Mouse (Mus musculus) heart, postnatal 0 days (tissue): Measurements from ENCODE around the gene Ccr8. TPM values are rescaled to one million over a fixed set of nuclear protein-coding genes. Genes with fewer than 3 reads are reported as not detected.

Experiments used
- ATAC-seq: fragments of 200-750 bp; cut with Nextera tagmentation; 2 replicates; pipeline ENCODE4 v1.8.0; 2017; ENCODE audit warnings: low read depth, moderate number of reproducible peaks, moderate library complexity; ENCODE audit not compliant: insufficient read depth
- DNase-seq: peaks from one replicate; pipeline ENCODE4 v3.0.0-alpha.2; 2016; ENCODE audit warnings: low spot score
- H3K27ac ChIP-seq: fragments of 300-500 bp; sonication (generic); 2 replicates; pipeline ENCODE4 v1.5.1; 2014; ENCODE audit warnings: low read depth, mild to moderate bottlenecking
- H3K27me3 ChIP-seq: fragments of 300-500 bp; sonication (generic); 2 replicates; pipeline ENCODE4 v1.6.1; 2014; ENCODE audit warnings: low read length, mixed read lengths; ENCODE audit not compliant: control insufficient read depth, insufficient read depth
- H3K36me3 ChIP-seq: fragments of 300-500 bp; sonication (generic); replicated peaks from 2 replicates; pipeline ENCODE4 v1.6.1; 2014; ENCODE audit warnings: low read length, mixed read lengths; ENCODE audit not compliant: control insufficient read depth, insufficient read depth
- H3K4me1 ChIP-seq: fragments of 300-500 bp; sonication (generic); 2 replicates; pipeline ENCODE4 v1.6.1; 2014; ENCODE audit warnings: antibody characterized with exemption; ENCODE audit not compliant: control insufficient read depth, insufficient read depth
- H3K4me2 ChIP-seq: fragments of 300-500 bp; sonication (generic); 2 replicates; pipeline ENCODE4 v1.6.1; 2014; ENCODE audit warnings: low read depth, mild to moderate bottlenecking, low read length, moderate library complexity
- H3K4me3 ChIP-seq: fragments of 300-500 bp; sonication (generic); 2 replicates; pipeline ENCODE4 v1.5.1; 2014; ENCODE audit warnings: low read depth, low read length
- H3K9ac ChIP-seq: fragments of 300-500 bp; sonication (generic); replicated peaks from 2 replicates; pipeline ENCODE4 v1.6.1; 2014; ENCODE audit warnings: low read depth, low read length, mixed read lengths
- H3K9me3 ChIP-seq: fragments of 300-500 bp; sonication (generic); replicated peaks from 2 replicates; pipeline ENCODE4 v1.6.1; 2016; ENCODE audit warnings: low read length; ENCODE audit not compliant: control insufficient read depth
- CTCF ChIP-seq: IDR thresholded peaks from 2 replicates; pipeline ENCODE4 v1.5.1; 2016; ENCODE audit warnings: antibody characterized with exemption, control low read depth, low read depth
- EP300 ChIP-seq: IDR thresholded peaks from 2 replicates; pipeline ENCODE4 v1.6.1; 2016; ENCODE audit warnings: antibody characterized with exemption, low read depth
- WGBS: fragments of 180-500 bp; shearing (Covaris S2); extraction: QIAGEN DNeasy Blood & Tissue Kit; methylation state at CpG from one replicate; pipeline ENCODE4 v1.1.7; 2014; 5-methylcytosine and 5-hydroxymethylcytosine counted together
- polyA plus RNA-seq: library from polyadenylated mRNA; unstranded; fragments of >200 nt; fragmentation: Nextera tagmentation; extraction: Ambion mirVana; gene quantifications from 2 replicates; pipeline ENCODE4 v1.2.1, GENCODE M21; 2015
- total RNA-seq: library from RNA; depleted of rRNA; stranded (reverse); fragments of >200 nt; gene quantifications from 2 replicates; pipeline ENCODE4 v1.2.3, GENCODE M21; 2014; ENCODE audit warnings: low replicate concordance

Ccr8 gene
- total and polyA plus RNA-seq, 2 experiments from 2014 or later = not detected

DNA sequence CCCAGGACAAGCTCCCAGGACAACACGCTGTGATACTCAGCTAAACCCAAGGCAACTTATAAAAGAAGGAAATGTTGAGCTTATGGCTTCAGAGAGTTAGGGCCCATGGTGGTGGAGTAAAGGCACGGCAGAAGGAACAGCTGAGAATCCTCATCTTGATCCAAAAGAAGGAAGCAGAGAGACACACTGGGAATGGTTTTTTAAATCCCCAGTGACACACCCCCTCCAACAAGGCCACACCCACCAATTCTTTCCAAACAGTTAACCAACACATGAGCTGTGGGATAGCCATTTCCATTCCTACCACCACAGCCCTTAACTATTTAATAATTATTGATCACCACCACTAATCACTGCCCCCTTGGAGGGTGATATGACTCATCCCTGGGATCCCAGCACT is 20.7 kb upstream of the Ccr8 start:
- no peak overlapping the region for H3K9ac ChIP-seq
- WGBS = 78% methylated on average over 2 of the region's 2 CpGs
- DNase-seq = no peak
- no peaks in the 10 kb centered on the region for H3K9me3 ChIP-seq
- no peaks in the 10 kb centered on the region for H3K27me3 ChIP-seq
- H3K27ac ChIP-seq = no peak overlapping the region
- no peak for ATAC-seq
- no peaks in the 10 kb centered on the region for H3K36me3 ChIP-seq
- no peaks in the 10 kb centered on the region for H3K4me1 ChIP-seq
- H3K4me3 ChIP-seq = no peak overlapping the region
- no peak overlapping the region for H3K4me2 ChIP-seq
- TF ChIP-seq EP300 (no peak), CTCF (no peak)

- Histone ChIP-seq H3K4me2 (no peak overlapping the region), H3K4me3 (no peak overlapping the region), H3K27me3 (no peaks in the 10 kb centered on the region), H3K9me3 (no peaks in the 10 kb centered on the region), H3K9ac (no peak overlapping the region), H3K27ac (no peak overlapping the region), H3K4me1 (no peaks in the 10 kb centered on the region), H3K36me3 (no peaks in the 10 kb centered on the region)
- TF ChIP-seq EP300 = no peak
- peak; percentile 91 for TF ChIP-seq CTCF
- 9% methylated on average over 3 of the region's 3 CpGs for WGBS
- DNase-seq = peak; percentile 77
- peak; percentile 67 for ATAC-seq
Observed at GRCm38 (mm10) chr9:120073169-120073568, 18.7 kb upstream of the Ccr8 start.

GRCm38 (mm10) chr9:120074516-120074915 is 17.4 kb upstream of the Ccr8 start:
- Histone ChIP-seq H3K4me2 (no peak overlapping the region), H3K4me1 (no peaks in the 10 kb centered on the region), H3K27ac (no peak overlapping the region), H3K9ac (no peak overlapping the region), H3K27me3 (no peaks in the 10 kb centered on the region), H3K4me3 (no peak overlapping the region), H3K36me3 (no peaks in the 10 kb centered on the region), H3K9me3 (no peaks in the 10 kb centered on the region)
- no peak for TF ChIP-seq EP300
- WGBS = 72% methylated on average over 7 of the region's 7 CpGs
- DNase-seq (no peak), ATAC-seq (no peak)

GRCm38 (mm10) chr9:120078241-120078640 is 13.7 kb upstream of the Ccr8 start:
- Histone ChIP-seq H3K36me3 (no peaks in the 10 kb centered on the region), H3K9me3 (no peaks in the 10 kb centered on the region), H3K4me2 (no peak overlapping the region), H3K9ac (no peak overlapping the region), H3K27ac (no peak overlapping the region), H3K4me3 (no peak overlapping the region), H3K27me3 (no peaks in the 10 kb centered on the region), H3K4me1 (no peaks in the 10 kb centered on the region)
- WGBS = 86% methylated on average over 3 of the region's 3 CpGs
- TF ChIP-seq EP300 (no peak), CTCF (no peak)
- DNase-seq = no peak
- ATAC-seq = no peak

DNA sequence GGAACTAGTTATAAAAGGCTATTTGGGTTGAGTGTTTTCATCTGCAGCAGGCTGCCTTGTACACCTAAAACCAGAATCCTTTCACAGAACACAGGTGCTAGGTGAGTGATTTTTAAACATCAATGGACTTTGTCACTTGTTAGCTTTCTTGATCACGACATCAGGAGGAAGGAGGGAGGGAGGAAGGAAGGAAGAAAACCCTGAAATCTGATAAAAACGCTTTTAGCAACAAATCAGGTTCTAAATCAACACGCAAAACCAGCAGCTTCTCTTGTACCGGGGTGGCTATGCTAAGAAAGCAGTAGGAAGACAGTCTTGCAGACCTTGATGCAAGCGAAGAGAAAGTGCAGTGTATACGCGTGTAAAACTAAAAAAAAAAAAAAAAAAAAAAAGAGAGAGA is 12.0 kb upstream of the Ccr8 start:
- WGBS = 61% methylated on average over 7 of the region's 7 CpGs
- no peak for ATAC-seq

DNA sequence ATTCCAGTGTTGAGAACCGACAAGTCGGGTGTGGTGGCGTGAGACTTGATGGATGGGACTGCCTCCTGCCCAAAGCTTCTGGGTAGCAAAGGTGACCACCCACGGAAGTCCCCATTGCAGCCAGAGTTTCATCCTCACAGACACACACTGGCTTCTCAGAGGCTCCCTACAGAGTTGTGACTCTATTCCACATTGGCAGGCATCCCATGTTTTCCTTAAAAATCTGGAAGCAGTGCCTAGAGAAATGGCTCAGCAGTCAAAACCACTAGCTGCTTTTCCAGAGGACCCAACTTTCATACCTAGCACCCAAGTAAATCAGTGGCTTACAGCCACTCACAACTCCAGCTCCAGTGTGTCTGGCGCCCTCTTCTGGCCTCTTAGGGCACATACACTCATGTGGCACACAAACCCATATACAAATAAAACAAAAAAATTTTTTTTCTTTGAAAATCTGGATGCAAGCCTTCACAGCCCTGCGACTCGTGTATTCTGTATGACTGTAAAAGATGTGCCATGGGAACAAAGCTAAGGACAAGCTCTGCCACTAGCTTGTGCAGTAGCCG is 11.3 kb upstream of the Ccr8 start:
- Histone ChIP-seq H3K4me2 (no peak overlapping the region), H3K9me3 (no peaks in the 10 kb centered on the region), H3K4me3 (no peak overlapping the region), H3K9ac (no peak overlapping the region), H3K4me1 (no peaks in the 10 kb centered on the region), H3K27me3 (no peaks in the 10 kb centered on the region), H3K36me3 (no peaks in the 10 kb centered on the region), H3K27ac (no peak overlapping the region)
- DNase-seq (no peak), ATAC-seq (no peak)
- WGBS = 75% methylated on average over 8 of the region's 8 CpGs
- TF ChIP-seq EP300 (no peak), CTCF (no peak)

More for the DNA sequence above, 12.0 kb upstream of the Ccr8 start:
- no peak for DNase-seq
- Histone ChIP-seq H3K9me3 (no peaks in the 10 kb centered on the region), H3K4me2 (no peak overlapping the region), H3K4me1 (no peaks in the 10 kb centered on the region), H3K36me3 (no peaks in the 10 kb centered on the region), H3K4me3 (no peak overlapping the region), H3K9ac (no peak overlapping the region), H3K27me3 (no peaks in the 10 kb centered on the region), H3K27ac (no peak overlapping the region)
- TF ChIP-seq CTCF (no peak), EP300 (no peak)
